Mouse (Mus musculus) hindbrain, embryonic 12.5 days (tissue): ENCODE results near the gene Olfr646. TPM values are rescaled to one million over a fixed set of nuclear protein-coding genes. Genes with fewer than 3 reads are reported as not detected.

Experiments
- ATAC-seq: fragments of 200-750 bp; cut with Nextera tagmentation; 2 replicates; pipeline ENCODE4 v1.8.0; 2017; ENCODE audit warnings: moderate TSS enrichment; ENCODE audit not compliant: low FRiP score
- H3K27ac ChIP-seq: fragments of 300-500 bp; sonication (generic); 2 replicates; pipeline ENCODE4 v1.5.1; 2016; ENCODE audit warnings: mild to moderate bottlenecking
- H3K27me3 ChIP-seq: fragments of 300-500 bp; sonication (generic); 2 replicates; pipeline ENCODE4 v1.6.1; 2016; ENCODE audit warnings: mild to moderate bottlenecking
- H3K36me3 ChIP-seq: fragments of 300-500 bp; sonication (generic); 2 replicates; pipeline ENCODE4 v1.6.1; 2016; ENCODE audit warnings: mild to moderate bottlenecking
- H3K4me1 ChIP-seq: fragments of 300-500 bp; sonication (generic); 2 replicates; pipeline ENCODE4 v1.6.1; 2016
- H3K4me2 ChIP-seq: fragments of 300-500 bp; sonication (generic); replicated peaks from 2 replicates; pipeline ENCODE4 v1.6.1; 2016; ENCODE audit warnings: mild to moderate bottlenecking
- H3K4me3 ChIP-seq: fragments of 300-500 bp; sonication (generic); 2 replicates; pipeline ENCODE4 v1.5.1; 2016; ENCODE audit warnings: mild to moderate bottlenecking
- H3K9ac ChIP-seq: fragments of 300-500 bp; sonication (generic); 2 replicates; pipeline ENCODE4 v1.6.1; 2016; ENCODE audit warnings: mild to moderate bottlenecking, moderate library complexity
- H3K9me3 ChIP-seq: fragments of 300-500 bp; sonication (generic); replicated peaks from 2 replicates; pipeline ENCODE4 v1.6.1; 2016; ENCODE audit warnings: mild to moderate bottlenecking
- whole genome bisulfite sequencing: fragments of 180-500 bp; shearing (Covaris S2); methylation state at CpG from one replicate; pipeline ENCODE4 v1.1.7; 2016; 5-methylcytosine and 5-hydroxymethylcytosine counted together
- polyA plus RNA-seq: library from polyadenylated mRNA; unstranded; fragments of >200 nt; fragmentation: Nextera tagmentation; extraction: Ambion mirVana; gene quantifications from 2 replicates; pipeline ENCODE4 v1.2.1, GENCODE M21; 2016

The Olfr646 gene
- not detected in 2 replicates for polyA plus RNA-seq

GRCm38 (mm10) chr7:104104757-104104972 is at the start of gene Olfr646:
Gene Olfr646 (plus strand): TSS chr7:104104873.
- Histone ChIP-seq H3K36me3 (no peaks in the 10 kb centered on the region), H3K4me1 (no peaks in the 10 kb centered on the region), H3K4me3 (no peak within 1 kb of the TSS), H3K4me2 (no peak within 1 kb of the TSS), H3K9me3 (no peaks in the 10 kb centered on the region), H3K9ac (no peak within 1 kb of the TSS), H3K27me3 (no peaks in the 10 kb centered on the region), H3K27ac (no peak within 1 kb of the TSS)
- ATAC-seq, result no peak

GRCm38 (mm10) chr7:104059215-104059614 is 45.5 kb upstream of the Olfr646 start:
- Histone ChIP-seq H3K36me3 (no peaks in the 10 kb centered on the region), H3K9me3 (no peaks in the 10 kb centered on the region), H3K4me3 (no peak overlapping the region), H3K27me3 (no peaks in the 10 kb centered on the region), H3K27ac (no peak overlapping the region), H3K4me2 (no peak overlapping the region), H3K9ac (no peak overlapping the region), H3K4me1 (no peaks in the 10 kb centered on the region)
- WGBS, result 92% methylated on average over 1 of the region's 1 CpGs
- ATAC-seq, result no peak

- Histone ChIP-seq H3K4me3 (no peak within 1 kb of the TSS), H3K36me3 (no peaks in the 10 kb centered on the region), H3K27ac (no peak within 1 kb of the TSS), H3K27me3 (no peaks in the 10 kb centered on the region), H3K4me1 (no peaks in the 10 kb centered on the region), H3K4me2 (no peak within 1 kb of the TSS), H3K9ac (no peak within 1 kb of the TSS), H3K9me3 (no peaks in the 10 kb centered on the region)
- WGBS, result 55% methylated on average over 2 of the region's 2 CpGs
- no peak for ATAC-seq
These were observed 43.3 kb upstream of the Olfr646 start, which contains the start of gene 4930516K23Rik for GRCm38 (mm10) chr7:104061345-104061744. Gene 4930516K23Rik (minus strand): TSS chr7:104061445.

GRCm38 (mm10) chr7:104071769-104072168 is 32.9 kb upstream of the Olfr646 start, which contains the start of gene Olfr644:
Gene Olfr644 (minus strand): TSS chr7:104071869.
- H3K4me3 ChIP-seq, result no peak within 1 kb of the TSS
- no peak within 1 kb of the TSS for H3K27ac ChIP-seq
- no peaks in the 10 kb centered on the region for H3K4me1 ChIP-seq
- WGBS, result 63% methylated on average over 2 of the region's 2 CpGs
- H3K9me3 ChIP-seq, result no peaks in the 10 kb centered on the region
- no peaks in the 10 kb centered on the region for H3K36me3 ChIP-seq
- no peak within 1 kb of the TSS for H3K4me2 ChIP-seq
- ATAC-seq, result no peak
- H3K27me3 ChIP-seq, result no peaks in the 10 kb centered on the region
- H3K9ac ChIP-seq, result no peak within 1 kb of the TSS

GRCm38 (mm10) chr7:104085365-104085764 is 19.3 kb upstream of the Olfr646 start, which contains the start of gene Olfr645:
Gene Olfr645 (minus strand): TSS chr7:104085465.
- Histone ChIP-seq H3K27me3 (no peaks in the 10 kb centered on the region), H3K9me3 (no peaks in the 10 kb centered on the region), H3K4me3 (no peak within 1 kb of the TSS), H3K4me2 (no peak within 1 kb of the TSS), H3K4me1 (no peaks in the 10 kb centered on the region), H3K9ac (no peak within 1 kb of the TSS), H3K27ac (no peak within 1 kb of the TSS), H3K36me3 (no peaks in the 10 kb centered on the region)
- 94% methylated on average over 1 of the region's 1 CpGs for WGBS
- no peak for ATAC-seq

- ATAC-seq, result no peak
- no peak overlapping the region for H3K27ac ChIP-seq
- H3K36me3 ChIP-seq, result no peaks in the 10 kb centered on the region
- no peaks in the 10 kb centered on the region for H3K27me3 ChIP-seq
- H3K9me3 ChIP-seq, result no peaks in the 10 kb centered on the region
- WGBS, result 60% methylated on average over 4 of the region's 4 CpGs
- H3K9ac ChIP-seq, result no peak overlapping the region
- H3K4me3 ChIP-seq, result no peak overlapping the region
- H3K4me2 ChIP-seq, result no peak overlapping the region
- H3K4me1 ChIP-seq, result no peaks in the 10 kb centered on the region
These were observed 538 bp upstream of the Olfr646 start for GRCm38 (mm10) chr7:104103913-104104756.

GRCm38 (mm10) chr7:104129726-104130125 is 25.1 kb downstream of the Olfr646 start, which contains the start of gene Ubqln5:
Gene Ubqln5 (minus strand): TSS chr7:104129826.
- H3K9ac ChIP-seq, result no peak within 1 kb of the TSS
- no peaks in the 10 kb centered on the region for H3K9me3 ChIP-seq
- no peaks in the 10 kb centered on the region for H3K4me1 ChIP-seq
- H3K4me2 ChIP-seq, result no peak within 1 kb of the TSS
- ATAC-seq, result no peak
- H3K27me3 ChIP-seq, result no peaks in the 10 kb centered on the region
- 93% methylated on average over 5 of the region's 5 CpGs for WGBS
- H3K27ac ChIP-seq, result no peak within 1 kb of the TSS
- no peaks in the 10 kb centered on the region for H3K36me3 ChIP-seq
- H3K4me3 ChIP-seq, result no peak within 1 kb of the TSS

GRCm38 (mm10) chr7:104137305-104137704 is 32.6 kb downstream of the Olfr646 start, which contains the start of gene Olfr643:
Gene Olfr643 (minus strand): TSS chr7:104137405.
- H3K36me3 ChIP-seq, result no peaks in the 10 kb centered on the region
- no peak within 1 kb of the TSS for H3K4me3 ChIP-seq
- no peaks in the 10 kb centered on the region for H3K4me1 ChIP-seq
- 91% methylated on average over 5 of the region's 5 CpGs for WGBS
- no peaks in the 10 kb centered on the region for H3K27me3 ChIP-seq
- no peak within 1 kb of the TSS for H3K9ac ChIP-seq
- no peak within 1 kb of the TSS for H3K27ac ChIP-seq
- no peak within 1 kb of the TSS for H3K4me2 ChIP-seq
- no peaks in the 10 kb centered on the region for H3K9me3 ChIP-seq
- ATAC-seq, result no peak

GRCm38 (mm10) chr7:104143179-104143578 is 38.5 kb downstream of the Olfr646 start, which contains the start of gene Ubqln3:
Gene Ubqln3 (minus strand): TSS chr7:104143279.
- Histone ChIP-seq H3K27ac (no peak within 1 kb of the TSS), H3K27me3 (no peaks in the 10 kb centered on the region), H3K36me3 (no peaks in the 10 kb centered on the region), H3K4me1 (no peaks in the 10 kb centered on the region), H3K4me3 (no peak within 1 kb of the TSS), H3K4me2 (no peak within 1 kb of the TSS), H3K9me3 (no peaks in the 10 kb centered on the region), H3K9ac (no peak within 1 kb of the TSS)
- 80% methylated on average over 3 of the region's 3 CpGs for WGBS
- no peak for ATAC-seq

- Histone ChIP-seq H3K27me3 (no peaks in the 10 kb centered on the region), H3K4me2 (no peak within 1 kb of the TSS), H3K9ac (no peak within 1 kb of the TSS), H3K4me1 (no peaks in the 10 kb centered on the region), H3K9me3 (no peaks in the 10 kb centered on the region), H3K36me3 (no peaks in the 10 kb centered on the region), H3K27ac (no peak within 1 kb of the TSS), H3K4me3 (no peak within 1 kb of the TSS)
- whole genome bisulfite sequencing, result 80% methylated on average over 2 of the region's 2 CpGs
- ATAC-seq, result no peak
These were observed 45.8 kb downstream of the Olfr646 start, which contains the start of gene Ubqlnl for GRCm38 (mm10) chr7:104150456-104150855. Gene Ubqlnl (minus strand): TSS chr7:104150556.

Other genes with a start within 250 kb of the Olfr646 start
- gene Olfr66, start 218.6 kb upstream of the Olfr646 start, polyA plus RNA-seq, result not detected in 2 replicates
- not detected in 2 replicates for gene Olfr64, start 210.4 kb upstream of the Olfr646 start, polyA plus RNA-seq
- gene Olfr65, start 201.4 kb upstream of the Olfr646 start, polyA plus RNA-seq, result not detected in 2 replicates
- gene Olfr631, start 176.0 kb upstream of the Olfr646 start, polyA plus RNA-seq, result not detected in 2 replicates
- gene Olfr632, start 170.5 kb upstream of the Olfr646 start, polyA plus RNA-seq, result not detected in 2 replicates
- not detected in 2 replicates for gene Olfr633, start 160.4 kb upstream of the Olfr646 start, polyA plus RNA-seq
- gene Olfr635, start 133.7 kb upstream of the Olfr646 start, polyA plus RNA-seq, result not detected in 2 replicates
- not detected in 2 replicates for gene Olfr638, start 106.1 kb upstream of the Olfr646 start, polyA plus RNA-seq
- 0.04 TPM in 1 of 2 replicates, not detected in the other for gene Olfr639, start 87.6 kb upstream of the Olfr646 start, polyA plus RNA-seq
- not detected in 2 replicates for gene Olfr640, start 79.3 kb upstream of the Olfr646 start, polyA plus RNA-seq
- gene Olfr641, start 69.4 kb upstream of the Olfr646 start, polyA plus RNA-seq, result not detected in 2 replicates
- not detected in 2 replicates for gene Olfr642, start 52.2 kb upstream of the Olfr646 start, polyA plus RNA-seq
- not detected in 2 replicates for gene 4930516K23Rik, start 43.4 kb upstream of the Olfr646 start, polyA plus RNA-seq
- not detected in 2 replicates for gene Olfr644, start 33.0 kb upstream of the Olfr646 start, polyA plus RNA-seq
- gene Olfr645, start 19.4 kb upstream of the Olfr646 start, polyA plus RNA-seq, result not detected in 2 replicates
- gene Ubqln5, start 25.0 kb downstream of the Olfr646 start, polyA plus RNA-seq, result not detected in 2 replicates
- gene Olfr643, start 32.5 kb downstream of the Olfr646 start, polyA plus RNA-seq, result not detected in 2 replicates
- gene Ubqln3, start 38.4 kb downstream of the Olfr646 start, polyA plus RNA-seq, result not detected in 2 replicates
- gene Ubqlnl, start 45.7 kb downstream of the Olfr646 start, polyA plus RNA-seq, result not detected in 2 replicates
- gene Olfm5, start 60.0 kb downstream of the Olfr646 start, polyA plus RNA-seq, result not detected in 2 replicates
- gene Olfr648, start 78.5 kb downstream of the Olfr646 start, polyA plus RNA-seq, result 0.56 and 0.83 TPM in 2 replicates
- gene Olfr649, start 91.1 kb downstream of the Olfr646 start, polyA plus RNA-seq, result not detected in 2 replicates
- 1.7 and 1.8 TPM in 2 replicates for gene Trim6, start 113.9 kb downstream of the Olfr646 start, polyA plus RNA-seq
- 0.90 and 1.4 TPM in 2 replicates for gene Trim34a, start 139.6 kb downstream of the Olfr646 start, polyA plus RNA-seq
- gene Trim5, start 183.2 kb downstream of the Olfr646 start, polyA plus RNA-seq, result 0.07 and 0.14 TPM in 2 replicates
- gene Trim12a, start 210.6 kb downstream of the Olfr646 start, polyA plus RNA-seq, result 3.4 and 4.2 TPM in 2 replicates
- not detected in 2 replicates for gene Trim34b, start 224.6 kb downstream of the Olfr646 start, polyA plus RNA-seq
- 1.0 and 1.3 TPM in 2 replicates for gene Trim12c, start 248.5 kb downstream of the Olfr646 start, polyA plus RNA-seq